ENCODE assay signal across 15 mouse cellular contexts in genomic region chr13:45680651-45681050, GRCm38 (mm10).
A peak's percentile ranks its signal among the peaks of the same experiment; 100 is the strongest.
DNase-seq lines count a peak whose midpoint lies in the region; ATAC-seq and TF ChIP-seq lines count a peak whose summit lies in the region.
"Had no signal": no experiment of that assay in that cellular context is flagged by ENCODE, and none has a peak within 500 bp of the region (broad histone marks: within the 10 kb centered on the region; RNA-seq: fewer than 3 reads in every experiment).

No protein-coding gene starts in this region.

- DNase-seq in kidney, adult 2 months, result peak; percentile 39
- no peak for DNase-seq in kidney, postnatal 10 days
- DNase-seq in Muller cell, postnatal 12 days (ENCODE audit: inconsistent ontology term), result peak; percentile 77
- DNase-seq in heart, adult 8-10 months (ENCODE audit: low spot score), result peak; percentile 79
- peak; percentile 42 to 48 for DNase-seq in heart, postnatal 10 days
- no peak for DNase-seq in MN1 (ENCODE audit: low spot score)
- no peak for DNase-seq in adipocyte (ENCODE audit: low spot score)
- DNase-seq: cerebellum, postnatal 10 days; gastrocnemius, postnatal 10 days; thymus, postnatal 4 days had no signal

- H3K27ac ChIP-seq in kidney, adult 2 months (ENCODE audit: insufficient read depth, low read depth, low read length), result no peak overlapping the region
- H3K27ac ChIP-seq: embryonic facial prominence, embryonic 15.5 days; liver, embryonic 12.5 days; macrophage; midbrain, embryonic 15.5 days had no signal

- H3K4me1 ChIP-seq in kidney, adult 2 months (ENCODE audit: control insufficient read depth, insufficient read depth, low read length), result no peaks in the 10 kb centered on the region; the same call in 1 of the 2 replicates
- H3K4me1 ChIP-seq: embryonic facial prominence, embryonic 15.5 days; midbrain, embryonic 15.5 days had no signal

- WGBS in kidney, adult 2 months, result 66% methylated on average over 5 of the region's 5 CpGs

- no peak for TF ChIP-seq CTCF in kidney, adult 2 months (conservative IDR thresholded peaks at IDR 0.05; ENCODE audit: insufficient read depth, insufficient read length, low read depth, low read length)

- no peak overlapping the region for H3K4me3 ChIP-seq in kidney, adult 2 months (ENCODE audit: insufficient read depth, low read depth, low read length)
- H3K4me3 ChIP-seq: embryonic facial prominence, embryonic 15.5 days; liver, embryonic 12.5 days; midbrain, embryonic 15.5 days had no signal

- TF ChIP-seq POLR2A in kidney, adult 2 months (IDR thresholded peaks at IDR 0.05; ENCODE audit: low read depth, low read length), result no peak

- H3K36me3 ChIP-seq in kidney, adult 2 months (ENCODE audit: control insufficient read depth, insufficient read depth, low read length), result no peaks in the 10 kb centered on the region
- H3K36me3 ChIP-seq: embryonic facial prominence, embryonic 15.5 days; liver, embryonic 12.5 days; midbrain, embryonic 15.5 days had no signal

- intact Hi-C loops in heart, postnatal 10 days (cut with DNase I), result loop anchor here (5.0 kb wide), 2 partner anchors 103 to 287 kb away; partner anchors contain the start of gene Atxn1

- H3K27me3 ChIP-seq in kidney, adult 2 months (replicated peaks; ENCODE audit: control insufficient read depth, insufficient read depth, low read length), result no peaks in the 10 kb centered on the region
- H3K27me3 ChIP-seq: embryonic facial prominence, embryonic 15.5 days; liver, embryonic 12.5 days; midbrain, embryonic 15.5 days had no signal

- no peak for ATAC-seq in CD4-positive, CD25-positive, alpha-beta regulatory T cell, adult 4 months
- ATAC-seq: liver, embryonic 12.5 days; midbrain, embryonic 15.5 days had no signal

Comparison
In these comparisons a context has a peak if more than half of its experiments do, and no peak if none do; other contexts are left out.
1. DNase-seq: peak in kidney, adult 2 months (single experiment), Muller cell, postnatal 12 days (single experiment), heart, adult 8-10 months (single experiment) and heart, postnatal 10 days (2 of 2); none in kidney, postnatal 10 days (single experiment), MN1 (single experiment) and adipocyte (single experiment).